Mouse (Mus musculus): ENCODE results near the gene Bmf. TPM values are rescaled to one million over a fixed set of nuclear protein-coding genes. Genes with fewer than 3 reads are reported as not detected.

Bmf gene
- polyA plus RNA-seq, 1 experiment from 2014 or later: 0.75 TPM

DNA sequence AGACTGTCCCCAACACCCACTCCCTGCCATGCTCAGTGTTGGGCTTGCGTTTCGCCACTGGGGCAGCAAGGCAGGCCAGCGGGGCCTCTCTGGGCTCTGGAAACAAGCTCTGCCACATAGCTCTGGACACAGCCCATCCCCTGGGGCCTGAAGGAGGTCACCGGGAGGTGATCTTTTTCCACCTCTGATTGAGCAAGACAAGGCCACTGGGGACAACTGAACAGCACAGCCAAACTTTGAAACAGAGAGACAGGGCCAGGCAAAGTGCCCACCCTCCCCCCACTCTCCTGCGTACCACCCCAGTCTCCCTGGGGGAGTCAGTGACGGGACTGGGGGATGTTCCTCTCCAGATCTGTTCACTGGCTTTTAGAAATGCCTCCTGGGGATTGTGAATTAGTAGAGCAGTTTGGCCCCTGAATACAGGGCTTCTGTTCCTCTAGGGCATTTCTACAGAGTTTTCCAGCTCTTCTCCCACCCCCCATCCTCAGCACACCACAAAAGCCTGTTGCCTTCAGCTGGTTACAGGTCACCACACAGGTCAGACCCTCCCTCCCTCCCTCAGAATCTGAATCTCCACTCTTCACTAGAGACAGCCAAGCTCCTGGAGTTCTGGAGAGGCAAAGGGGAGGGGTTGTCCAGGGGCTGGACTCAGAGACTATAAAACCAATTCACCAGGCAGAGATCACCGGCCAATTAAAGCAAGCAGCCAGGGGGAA is 19.9 kb downstream of the Bmf start:
- 0 out of 2 replicates have a peak overlapping the region, but pooled peaks have one; percentile 34 for H3K9ac ChIP-seq
- H3K9me3 ChIP-seq (replicated peaks): no peaks in the 10 kb centered on the region
- peak overlapping the region; percentile 74 for H3K27ac ChIP-seq
- ATAC-seq (ENCODE audit: low read depth) (peak; percentile 75), DNase-seq (no peak)
- H3K4me3 ChIP-seq (replicated peaks): no peak overlapping the region
- H3K4me2 ChIP-seq: no peak overlapping the region
- WGBS (ENCODE audit: insufficient replicate concordance): 55% methylated on average over 7 of the region's 7 CpGs
- peaks cover 29% of the 10 kb centered on the region for H3K4me1 ChIP-seq (replicated peaks)
- H3K36me3 ChIP-seq: no peaks in the 10 kb centered on the region
- H3K27me3 ChIP-seq: no peaks in the 10 kb centered on the region

DNA sequence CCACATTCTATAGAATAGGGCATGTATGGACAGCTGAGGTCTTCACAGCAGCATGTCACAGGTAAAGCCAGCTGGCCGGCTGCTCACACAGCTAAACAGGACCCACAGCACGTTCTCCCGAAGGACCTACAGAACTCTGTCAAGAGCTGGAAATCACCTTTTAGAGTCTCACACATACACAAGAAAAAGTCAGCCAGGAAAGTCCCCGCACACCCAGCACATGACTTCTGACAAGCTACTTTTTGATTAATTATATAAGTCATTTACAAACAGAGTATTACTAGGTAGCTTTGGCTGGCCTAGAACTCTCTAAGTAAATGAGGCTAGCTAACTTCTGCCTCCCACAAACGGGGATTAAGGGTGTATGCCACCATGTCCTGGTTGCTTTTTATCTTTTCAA is 22.9 kb downstream of the Bmf start:
- Histone ChIP-seq H3K9me3 (replicated peaks) (no peaks in the 10 kb centered on the region), H3K9ac (no peak overlapping the region), H3K27me3 (no peaks in the 10 kb centered on the region), H3K4me1 (replicated peaks) (peaks cover 26% of the 10 kb centered on the region), H3K36me3 (no peaks in the 10 kb centered on the region), H3K4me2 (no peak overlapping the region), H3K27ac (no peak overlapping the region), H3K4me3 (replicated peaks) (no peak overlapping the region)
- DNase-seq (no peak), ATAC-seq (ENCODE audit: low read depth) (no peak)
- WGBS (ENCODE audit: insufficient replicate concordance): 70% methylated on average over 5 of the region's 5 CpGs

DNA sequence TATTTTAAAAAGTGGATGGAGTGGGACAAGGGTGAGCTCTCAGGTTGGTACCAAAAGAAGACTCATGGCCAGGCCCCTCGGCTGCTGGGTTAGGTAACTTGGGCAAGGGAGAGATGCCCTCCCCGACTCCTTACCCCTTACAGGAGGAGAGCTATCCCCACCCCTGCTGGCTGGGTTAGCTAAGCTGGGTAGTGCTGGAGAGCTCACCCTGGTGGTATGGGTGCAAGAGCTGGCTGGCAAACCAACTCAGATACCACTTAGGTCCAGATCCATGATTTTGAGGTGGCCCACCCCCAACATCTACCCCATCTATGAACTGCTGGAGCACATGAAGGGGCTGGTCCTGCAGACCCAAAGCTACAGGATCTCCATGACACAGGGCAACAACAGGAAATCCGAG is 24.7 kb downstream of the Bmf start:
- no peak for ATAC-seq (ENCODE audit: low read depth)
- H3K36me3 ChIP-seq: no peaks in the 10 kb centered on the region
- no peak overlapping the region for H3K9ac ChIP-seq
- H3K4me2 ChIP-seq: no peak overlapping the region
- DNase-seq: no peak
- H3K9me3 ChIP-seq (replicated peaks): no peaks in the 10 kb centered on the region
- H3K27me3 ChIP-seq: no peaks in the 10 kb centered on the region
- H3K27ac ChIP-seq: no peak overlapping the region
- no peak overlapping the region for H3K4me3 ChIP-seq (replicated peaks)
- H3K4me1 ChIP-seq (replicated peaks): peaks cover 31% of the 10 kb centered on the region
- 59% methylated on average over 3 of the region's 3 CpGs for WGBS (ENCODE audit: insufficient replicate concordance)

DNA sequence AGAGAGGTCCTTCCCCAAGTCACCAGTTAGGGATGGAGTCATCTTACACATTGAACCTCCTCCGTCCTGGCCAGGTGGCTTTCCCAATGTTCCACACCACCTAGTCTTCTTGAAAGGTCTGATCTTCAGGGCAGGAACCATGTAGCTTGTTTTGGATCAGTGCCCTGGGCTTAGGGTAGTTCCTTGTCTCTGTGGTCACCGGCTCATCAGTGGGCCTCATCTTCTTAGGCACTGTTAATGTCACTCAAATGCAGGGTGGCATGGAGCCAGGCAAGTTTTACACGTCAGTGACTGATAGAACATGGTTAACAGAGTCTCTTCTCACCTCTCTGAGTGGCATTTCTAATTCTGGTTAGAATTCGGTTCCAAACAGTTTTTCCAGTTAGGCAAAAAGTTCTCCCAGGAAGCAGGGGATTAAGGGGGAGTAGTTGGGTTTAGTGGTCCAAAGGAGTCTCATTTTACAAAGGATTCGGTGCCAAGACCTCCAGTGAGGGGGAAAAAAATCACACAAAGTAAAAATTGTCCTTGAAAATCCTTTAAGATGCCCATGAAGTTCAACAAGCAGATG is 26.2 kb downstream of the Bmf start:
- Histone ChIP-seq H3K36me3 (no peaks in the 10 kb centered on the region), H3K4me2 (no peak overlapping the region), H3K4me3 (replicated peaks) (no peak overlapping the region), H3K4me1 (replicated peaks) (peaks cover 32% of the 10 kb centered on the region), H3K27me3 (no peaks in the 10 kb centered on the region), H3K27ac (no peak overlapping the region), H3K9ac (no peak overlapping the region), H3K9me3 (replicated peaks) (no peaks in the 10 kb centered on the region)
- no peak for DNase-seq
- 44% methylated on average over 5 of the region's 5 CpGs for WGBS (ENCODE audit: insufficient replicate concordance)
- no peak for ATAC-seq (ENCODE audit: low read depth)

DNA sequence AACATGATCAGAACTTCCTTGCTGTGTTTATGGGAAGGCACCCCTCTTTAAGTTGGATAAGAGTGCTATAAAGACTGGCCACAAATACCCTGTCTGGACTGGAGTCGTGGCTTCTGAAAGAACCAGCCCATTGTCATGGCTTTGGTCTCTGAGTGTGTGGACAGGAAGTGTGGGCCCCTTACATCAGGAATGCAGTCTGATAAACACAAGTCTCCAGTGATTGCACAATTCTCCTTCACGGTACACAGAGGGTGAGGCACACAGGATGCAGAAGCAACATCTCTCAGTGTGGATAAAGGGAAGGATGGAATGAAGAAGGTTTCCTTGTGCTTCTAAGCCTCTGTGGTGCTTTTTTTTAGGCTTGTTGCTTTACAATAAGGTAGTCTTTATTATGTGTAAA is 27.2 kb downstream of the Bmf start:
- H3K4me1 ChIP-seq (replicated peaks): peaks cover 32% of the 10 kb centered on the region
- ATAC-seq (ENCODE audit: low read depth) (no peak), DNase-seq (no peak)
- H3K4me2 ChIP-seq: no peak overlapping the region
- no peaks in the 10 kb centered on the region for H3K9me3 ChIP-seq (replicated peaks)
- WGBS (ENCODE audit: insufficient replicate concordance): 4% methylated on average over 2 of the region's 2 CpGs
- H3K4me3 ChIP-seq (replicated peaks): no peak overlapping the region
- H3K27me3 ChIP-seq: no peaks in the 10 kb centered on the region
- H3K9ac ChIP-seq: no peak overlapping the region
- no peaks in the 10 kb centered on the region for H3K36me3 ChIP-seq
- no peak overlapping the region for H3K27ac ChIP-seq

DNA sequence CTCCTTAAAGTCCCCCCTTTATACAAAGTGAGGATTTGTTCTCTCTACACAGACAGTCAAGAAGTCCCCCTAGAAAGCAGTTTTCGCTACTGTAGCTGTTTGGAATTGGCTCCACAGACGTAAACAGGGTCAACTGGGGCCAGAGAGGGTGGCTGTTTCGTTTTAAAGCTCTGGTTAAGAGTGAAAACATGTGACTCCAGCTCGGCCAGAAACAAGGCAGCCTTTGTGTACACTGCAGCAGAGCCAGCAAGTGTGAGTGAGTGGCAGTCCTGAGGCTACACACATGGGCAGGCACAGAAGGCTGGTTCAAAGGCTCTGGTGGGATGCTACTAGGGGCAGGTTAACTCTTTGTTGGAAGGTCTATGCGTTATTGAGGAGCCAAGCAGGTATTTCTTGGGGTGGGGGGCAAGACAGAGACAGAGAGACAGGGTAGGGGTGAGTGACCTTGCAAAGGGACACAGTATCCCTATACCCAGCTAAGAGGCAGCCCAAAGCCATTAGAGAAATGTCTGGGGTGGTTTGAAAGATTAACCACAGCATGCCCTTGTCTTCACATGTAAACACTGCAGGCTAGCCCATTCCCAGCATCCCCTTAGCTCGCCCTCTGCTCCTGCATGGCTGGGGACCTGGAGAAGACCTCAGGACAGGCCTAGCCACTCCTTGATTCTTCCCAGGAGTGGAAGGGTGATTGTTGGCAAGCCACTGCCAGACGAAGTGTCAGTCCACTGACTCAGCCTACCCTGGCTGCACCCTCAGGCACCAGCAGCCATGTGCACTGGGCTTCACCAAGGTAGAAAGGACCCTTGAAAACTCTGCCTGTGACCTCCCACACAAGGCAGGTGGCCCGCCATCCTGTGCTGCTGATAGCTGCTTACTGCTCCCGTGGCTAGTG is 29.2 kb downstream of the Bmf start:
- Histone ChIP-seq H3K4me2 (no peak overlapping the region), H3K4me1 (replicated peaks) (peaks cover 32% of the 10 kb centered on the region), H3K27me3 (no peaks in the 10 kb centered on the region), H3K9ac (no peak overlapping the region), H3K36me3 (no peaks in the 10 kb centered on the region), H3K27ac (peak overlapping the region; percentile 1; the same call in 1 of the 2 replicates), H3K9me3 (replicated peaks) (no peaks in the 10 kb centered on the region), H3K4me3 (replicated peaks) (no peak overlapping the region)
- DNase-seq (no peak), ATAC-seq (ENCODE audit: low read depth) (peak; percentile 65; the same call in 1 of the 2 replicates)
- 31% methylated on average over 9 of the region's 9 CpGs for WGBS (ENCODE audit: insufficient replicate concordance)

DNA sequence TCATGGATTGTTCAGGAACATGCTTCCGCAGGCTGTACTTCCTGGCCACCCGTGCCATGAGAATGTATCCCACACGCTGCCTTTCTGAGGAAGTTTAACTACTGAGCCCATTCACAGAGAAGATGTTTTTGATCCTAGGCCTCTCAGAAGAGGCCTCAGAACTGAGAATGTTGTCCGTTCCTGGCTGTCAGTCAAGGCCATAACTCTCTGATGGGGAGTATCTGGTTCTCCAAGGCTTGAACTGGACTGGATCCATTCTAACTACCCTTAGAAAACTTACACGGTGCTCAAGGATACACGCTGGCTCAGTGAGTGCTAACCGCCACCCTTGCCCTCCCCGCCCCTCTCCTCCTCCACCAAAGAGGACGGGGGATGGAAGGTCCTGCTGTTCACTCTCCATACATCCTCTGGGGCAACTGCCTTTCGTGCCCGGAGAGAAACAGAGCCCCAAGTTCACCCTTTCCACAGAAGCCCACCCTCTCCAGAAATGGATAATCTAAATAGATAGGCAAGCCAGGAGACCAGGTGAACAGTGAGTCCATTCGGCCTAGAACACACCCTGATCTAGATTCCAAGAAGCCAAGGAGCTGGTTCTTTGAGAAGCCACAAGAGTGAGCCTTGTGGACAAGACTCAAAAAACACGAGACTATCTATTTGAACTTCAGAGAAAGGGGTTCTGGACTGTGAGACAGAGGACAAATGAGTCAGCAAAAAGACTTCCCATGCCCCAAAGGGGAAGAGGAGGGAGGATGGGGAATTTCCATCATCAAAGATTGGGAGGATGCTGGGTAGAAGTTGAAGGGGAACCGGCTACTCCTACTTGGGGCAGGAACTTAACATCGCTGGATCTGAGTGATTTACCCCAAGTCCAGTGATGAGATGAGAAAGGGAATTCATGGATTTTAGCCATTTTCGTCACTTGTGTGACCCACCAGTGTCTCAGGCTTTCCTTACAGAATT is 36.8 kb downstream of the Bmf start:
- no peak overlapping the region for H3K4me2 ChIP-seq
- WGBS (ENCODE audit: insufficient replicate concordance): 62% methylated on average over 16 of the region's 16 CpGs
- no peak overlapping the region for H3K9ac ChIP-seq
- no peaks in the 10 kb centered on the region for H3K27me3 ChIP-seq
- DNase-seq (no peak), ATAC-seq (ENCODE audit: low read depth) (no peak)
- H3K4me1 ChIP-seq (replicated peaks): 0 out of 2 replicates have a peak, but pooled peaks cover 9% of the 10 kb centered on the region
- no peaks in the 10 kb centered on the region for H3K9me3 ChIP-seq (replicated peaks)
- no peak overlapping the region for H3K27ac ChIP-seq
- no peak overlapping the region for H3K4me3 ChIP-seq (replicated peaks)
- no peaks in the 10 kb centered on the region for H3K36me3 ChIP-seq

DNA sequence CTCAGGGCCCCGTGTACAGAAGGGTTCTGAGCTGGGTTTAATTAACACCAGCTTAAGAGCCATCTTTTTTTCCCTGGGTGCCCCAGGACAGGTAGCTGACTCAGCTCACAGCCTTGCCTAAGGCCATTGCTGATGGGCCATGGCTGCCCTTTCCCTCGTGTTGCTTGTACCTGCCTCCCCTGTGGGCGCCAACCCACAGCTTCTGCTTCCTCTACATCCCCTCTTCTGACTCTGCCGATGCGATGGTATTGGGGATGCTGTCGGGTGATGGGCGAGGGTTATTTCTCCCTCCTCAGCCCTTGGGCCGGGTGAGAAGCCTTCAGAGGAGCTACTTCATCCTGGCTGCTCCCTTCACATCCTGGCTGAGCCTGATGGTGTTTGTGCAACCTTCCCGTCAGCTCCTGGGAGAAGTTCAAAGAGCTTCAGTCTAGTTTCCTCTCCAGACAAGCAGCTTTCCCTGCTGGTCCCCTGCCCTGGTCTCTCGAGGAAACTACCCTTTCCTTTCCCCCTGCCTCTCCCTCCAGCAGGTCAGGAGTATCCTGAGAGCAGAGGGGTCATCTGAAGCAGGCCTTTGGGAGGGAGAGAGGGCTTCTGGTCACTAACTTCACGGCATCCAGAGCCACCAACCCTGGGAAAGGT is 37.6 kb downstream of the Bmf start:
- H3K36me3 ChIP-seq: no peaks in the 10 kb centered on the region
- no peak overlapping the region for H3K9ac ChIP-seq
- ATAC-seq (ENCODE audit: low read depth) (no peak), DNase-seq (no peak)
- no peaks in the 10 kb centered on the region for H3K9me3 ChIP-seq (replicated peaks)
- H3K4me1 ChIP-seq (replicated peaks): 0 out of 2 replicates have a peak, but pooled peaks cover 9% of the 10 kb centered on the region
- no peaks in the 10 kb centered on the region for H3K27me3 ChIP-seq
- H3K27ac ChIP-seq: no peak overlapping the region
- H3K4me2 ChIP-seq: no peak overlapping the region
- no peak overlapping the region for H3K4me3 ChIP-seq (replicated peaks)
- 33% methylated on average over 11 of the region's 11 CpGs for WGBS (ENCODE audit: insufficient replicate concordance)

DNA sequence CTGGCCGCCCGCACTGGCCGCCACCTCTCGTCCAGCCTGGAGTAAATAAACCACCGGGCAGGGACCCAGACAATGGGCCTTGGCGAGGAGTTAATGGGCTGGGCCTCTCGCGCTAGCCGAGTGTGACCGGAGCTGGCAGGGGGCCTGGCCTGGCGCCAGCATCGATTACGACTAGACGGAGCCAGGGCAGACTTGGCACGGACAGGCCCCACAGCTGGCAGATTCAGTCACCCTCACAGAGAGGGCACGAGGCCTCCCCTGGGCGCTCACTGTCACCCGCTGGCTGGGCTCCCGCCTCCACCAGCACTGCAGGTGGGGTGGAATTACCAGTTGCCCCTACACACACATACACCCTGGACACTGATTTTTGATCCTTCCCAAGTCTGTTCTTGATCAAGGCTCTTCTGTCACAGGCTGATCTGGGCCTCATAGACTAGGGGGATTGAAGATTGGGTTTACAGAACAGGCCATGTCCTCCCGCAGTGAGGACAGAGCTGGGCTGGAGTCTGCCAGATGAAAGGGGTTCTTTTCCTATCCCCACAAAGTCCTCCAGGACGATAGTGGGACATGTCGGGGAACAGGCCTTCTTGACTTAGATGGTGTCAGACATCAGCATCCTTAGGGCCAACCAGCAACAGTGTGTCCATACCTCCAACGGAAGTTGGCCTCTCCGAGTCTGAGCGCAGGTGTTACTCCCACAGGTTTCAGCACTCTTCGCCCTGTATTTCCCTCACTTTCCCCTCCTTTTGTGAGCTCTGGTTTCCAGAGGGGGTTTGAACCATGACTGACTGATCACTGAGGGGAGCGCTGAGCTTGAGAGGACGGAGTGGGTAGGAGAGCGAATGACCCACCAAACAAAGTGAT is 38.8 kb downstream of the Bmf start:
- Histone ChIP-seq H3K4me3 (replicated peaks) (no peak overlapping the region), H3K4me1 (replicated peaks) (0 out of 2 replicates have a peak, but pooled peaks cover 9% of the 10 kb centered on the region), H3K36me3 (no peaks in the 10 kb centered on the region), H3K27ac (no peak overlapping the region), H3K9me3 (replicated peaks) (no peaks in the 10 kb centered on the region), H3K4me2 (no peak overlapping the region), H3K9ac (no peak overlapping the region), H3K27me3 (no peaks in the 10 kb centered on the region)
- ATAC-seq (ENCODE audit: low read depth) (no peak), DNase-seq (no peak)
- 67% methylated on average over 29 of the region's 29 CpGs for WGBS (ENCODE audit: insufficient replicate concordance)
